Mouse (Mus musculus) limb, embryonic 14.5 days (tissue): ENCODE measurements around the gene Arl3. TPM values are rescaled to one million over a fixed set of nuclear protein-coding genes. Genes with fewer than 3 reads are reported as not detected.

Source experiments
- ATAC-seq: fragments of 200-750 bp; cut with Nextera tagmentation; 2 replicates; pipeline ENCODE4 v1.8.0; 2017; ENCODE audit warnings: low read depth, moderate number of reproducible peaks, moderate TSS enrichment; ENCODE audit not compliant: low FRiP score
- DNase-seq: peaks from one replicate; pipeline ENCODE4 v3.0.0-alpha.2; 2015; ENCODE audit warnings: low spot score
- H3K27ac ChIP-seq: fragments of 300-500 bp; sonication (generic); replicated peaks from 2 replicates; pipeline ENCODE4 v1.5.1; 2014; ENCODE audit warnings: low read depth, mild to moderate bottlenecking, low read length, moderate library complexity, mixed read lengths
- H3K27me3 ChIP-seq: fragments of 300-500 bp; sonication (generic); 2 replicates; pipeline ENCODE4 v1.6.1; 2014; ENCODE audit warnings: low read length, mixed read lengths; ENCODE audit not compliant: control insufficient read depth, insufficient read depth
- H3K36me3 ChIP-seq: fragments of 300-500 bp; sonication (generic); 2 replicates; pipeline ENCODE4 v1.6.1; 2014; ENCODE audit warnings: mild to moderate bottlenecking, low read length, moderate library complexity, mixed read lengths; ENCODE audit not compliant: control insufficient read depth, insufficient read depth
- H3K4me1 ChIP-seq: fragments of 300-500 bp; sonication (generic); 2 replicates; pipeline ENCODE4 v1.6.1; 2014; ENCODE audit warnings: antibody characterized with exemption, low read length, mixed read lengths; ENCODE audit not compliant: control insufficient read depth, insufficient read depth
- H3K4me2 ChIP-seq: fragments of 300-500 bp; sonication (generic); replicated peaks from 2 replicates; pipeline ENCODE4 v1.6.1; 2014; ENCODE audit warnings: low read depth, mild to moderate bottlenecking, low read length, moderate library complexity; ENCODE audit not compliant: severe bottlenecking
- H3K4me3 ChIP-seq: fragments of 300-500 bp; sonication (generic); replicated peaks from 2 replicates; pipeline ENCODE4 v1.5.1; 2014; ENCODE audit warnings: low read length
- H3K9ac ChIP-seq: fragments of 300-500 bp; sonication (generic); 2 replicates; pipeline ENCODE4 v1.6.1; 2014; ENCODE audit warnings: mild to moderate bottlenecking, low read depth, low read length, moderate library complexity; ENCODE audit not compliant: severe bottlenecking
- H3K9me3 ChIP-seq: fragments of 300-500 bp; sonication (generic); 2 replicates; pipeline ENCODE4 v1.6.1; 2016; ENCODE audit warnings: low read length; ENCODE audit not compliant: control insufficient read depth
- POLR2A ChIP-seq: fragments of 200-500 bp; IDR thresholded peaks from 2 replicates; pipeline ENCODE4 v1.8.0; 2012; ENCODE audit warnings: inconsistent platforms, mild to moderate bottlenecking, moderate library complexity, borderline replicate concordance; ENCODE audit not compliant: insufficient read depth, insufficient read length; ENCODE audit errors: extremely low read depth
- WGBS: fragments of 180-500 bp; shearing (Covaris S2); extraction: QIAGEN DNeasy Blood & Tissue Kit; methylation state at CpG from one replicate; pipeline ENCODE4 v1.1.7; 2014; 5-methylcytosine and 5-hydroxymethylcytosine counted together
- polyA plus RNA-seq, 2 experiments: library from polyadenylated mRNA; depleted of rRNA in 1 of 2; stranded (reverse) in 1 of 2; unstranded in 1 of 2; fragments of >200 nt; fragmentation: Nextera tagmentation in 1 of 2; extraction: Ambion mirVana in 1 of 2; gene quantifications; 2 replicates each; pipeline versions ENCODE4 v1.2.1 to v1.2.3; 2012 to 2014

Arl3 gene
- polyA plus RNA-seq, 2 experiments, result 87.2 to 120 TPM

GRCm38 (mm10) chr19:46524152-46524544 lies 48.9 kb downstream of the Arl3 start:
- Histone ChIP-seq H3K27me3 (no peaks in the 10 kb centered on the region), H3K27ac (peak overlapping the region; percentile 55; the same call in 1 of the 2 replicates), H3K4me2 (peak overlapping the region; percentile 39), H3K4me3 (peak overlapping the region; percentile 4; the same call in 1 of the 2 replicates), H3K9me3 (no peaks in the 10 kb centered on the region), H3K9ac (0 out of 2 replicates have a peak overlapping the region, but pooled peaks have one; percentile 3), H3K36me3 (no peaks in the 10 kb centered on the region), H3K4me1 (peaks cover 61% of the 10 kb centered on the region)
- ATAC-seq (no peak), DNase-seq (no peak)
- TF ChIP-seq POLR2A, result no peak
- 16% methylated on average over 6 of the region's 6 CpGs for WGBS

GRCm38 (mm10) chr19:46523480-46524151 lies 49.4 kb downstream of the Arl3 start:
- Histone ChIP-seq H3K9me3 (no peaks in the 10 kb centered on the region), H3K36me3 (no peaks in the 10 kb centered on the region), H3K27me3 (no peaks in the 10 kb centered on the region), H3K4me2 (peak overlapping the region; percentile 39), H3K4me3 (peak overlapping the region; percentile 4), H3K27ac (0 out of 2 replicates have a peak overlapping the region, but pooled peaks have one; percentile 55), H3K4me1 (peaks cover 61% of the 10 kb centered on the region), H3K9ac (0 out of 2 replicates have a peak overlapping the region, but pooled peaks have one; percentile 3)
- DNase-seq (peak; percentile 84), ATAC-seq (peak; percentile 84)
- 4% methylated on average over 20 of the region's 20 CpGs for WGBS
- no peak for TF ChIP-seq POLR2A

DNA sequence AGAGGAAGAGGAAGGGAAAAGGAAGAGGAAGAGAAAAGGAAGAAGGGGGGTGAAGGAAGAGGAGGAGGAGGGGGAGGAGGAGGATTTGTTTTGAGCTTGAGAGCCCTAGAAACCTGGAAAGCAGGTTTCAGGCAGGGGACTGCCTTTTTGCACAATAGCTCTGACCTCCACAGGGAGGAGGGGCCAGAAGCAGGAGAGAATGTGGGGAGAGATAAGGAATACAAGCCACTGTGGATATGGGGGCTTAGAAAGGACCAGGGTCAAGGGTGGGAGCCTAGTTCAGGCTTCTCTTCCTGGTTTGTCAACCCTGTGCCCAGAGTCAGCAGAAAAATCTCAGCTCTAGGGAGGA lies 49.9 kb downstream of the Arl3 start:
- H3K27me3 ChIP-seq, result no peaks in the 10 kb centered on the region
- no peak for ATAC-seq
- no peak for DNase-seq

GRCm38 (mm10) chr19:46522433-46523044 lies 50.5 kb downstream of the Arl3 start:
- Histone ChIP-seq H3K36me3 (no peaks in the 10 kb centered on the region), H3K9ac (no peak overlapping the region), H3K27me3 (no peaks in the 10 kb centered on the region), H3K4me3 (no peak overlapping the region), H3K4me2 (no peak overlapping the region), H3K27ac (no peak overlapping the region), H3K4me1 (peaks cover 62% of the 10 kb centered on the region), H3K9me3 (no peaks in the 10 kb centered on the region)
- no peak for ATAC-seq
- no peak for TF ChIP-seq POLR2A
- 37% methylated on average over 15 of the region's 15 CpGs for WGBS
- DNase-seq, result peak; percentile 36

More for the DNA sequence above, 49.9 kb downstream of the Arl3 start:
- H3K9ac ChIP-seq, result no peak overlapping the region
- TF ChIP-seq POLR2A, result no peak
- H3K27ac ChIP-seq, result 0 out of 2 replicates have a peak overlapping the region, but pooled peaks have one; percentile 33
- H3K4me3 ChIP-seq, result no peak overlapping the region
- H3K4me1 ChIP-seq, result peaks cover 61% of the 10 kb centered on the region
- H3K36me3 ChIP-seq, result no peaks in the 10 kb centered on the region
- H3K4me2 ChIP-seq, result peak overlapping the region; percentile 39
- H3K9me3 ChIP-seq, result no peaks in the 10 kb centered on the region

GRCm38 (mm10) chr19:46521698-46522097 lies 51.3 kb downstream of the Arl3 start:
- Histone ChIP-seq H3K27me3 (no peaks in the 10 kb centered on the region), H3K36me3 (peaks cover 2% of the 10 kb centered on the region; the same call in 1 of the 2 replicates), H3K4me1 (peaks cover 62% of the 10 kb centered on the region), H3K4me2 (no peak overlapping the region), H3K27ac (no peak overlapping the region), H3K4me3 (no peak overlapping the region), H3K9me3 (no peaks in the 10 kb centered on the region), H3K9ac (no peak overlapping the region)
- ATAC-seq, result no peak
- no peak for TF ChIP-seq POLR2A
- DNase-seq, result no peak
